Mouse (Mus musculus) WW6 (cell line): ENCODE results near the gene Pi4ka.

ENCODE experiments used
- DNase-seq: peaks from one replicate; pipeline ENCODE4 v3.0.0-alpha.2; 2013; ENCODE audit warnings: low read depth, low spot score

Gene Pi4ka

GRCm38 (mm10) chr16:17405736-17406443, at the start of gene Pi4ka, which contains the start of gene Snap29:
TSS of gene Pi4ka (minus strand) at chr16:17406314.
TSS of gene Snap29 (plus strand) at chr16:17405986.
- peak; percentile 94 for DNase-seq

DNA sequence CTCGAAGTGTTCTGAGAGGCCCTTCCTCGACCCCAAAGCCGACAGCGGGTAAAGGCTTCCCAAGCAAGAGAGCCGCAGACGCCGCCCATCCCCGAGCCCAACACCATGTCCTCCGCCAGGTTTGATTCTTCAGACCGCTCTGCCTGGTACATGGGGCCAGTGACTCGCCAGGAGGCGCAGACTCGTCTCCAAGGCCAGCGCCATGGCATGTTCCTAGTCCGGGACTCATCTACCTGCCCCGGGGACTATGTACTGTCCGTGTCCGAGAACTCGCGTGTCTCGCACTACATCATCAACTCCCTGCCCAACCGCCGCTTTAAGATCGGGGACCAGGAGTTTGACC, 46.2 kb upstream of the Pi4ka start:
- no peak for DNase-seq

- peak; percentile 94 for DNase-seq
Observed at GRCm38 (mm10) chr16:17451541-17452372, 45.6 kb upstream of the Pi4ka start, which contains the start of gene Crkl. TSS of gene Crkl (plus strand) at chr16:17451987.

DNA sequence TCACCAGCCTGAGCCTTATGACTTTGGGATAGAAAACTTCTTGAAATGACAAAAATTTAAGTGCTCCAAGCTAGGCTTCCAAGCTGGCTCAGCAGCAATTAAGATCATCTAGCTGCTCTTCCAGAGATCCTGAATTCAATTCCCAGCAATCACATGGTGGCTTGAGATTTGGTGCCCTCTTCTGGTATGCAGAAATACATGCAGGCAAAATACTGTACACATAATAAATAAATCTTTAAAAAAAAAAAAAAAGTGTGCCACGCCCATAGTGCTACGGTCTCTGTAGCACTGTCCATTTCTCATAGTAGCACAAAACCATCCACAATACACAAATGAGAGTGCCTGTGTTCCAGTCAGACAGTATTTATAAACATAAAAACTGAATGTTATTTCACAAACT, 26.5 kb upstream of the Pi4ka start:
- no peak for DNase-seq

DNA sequence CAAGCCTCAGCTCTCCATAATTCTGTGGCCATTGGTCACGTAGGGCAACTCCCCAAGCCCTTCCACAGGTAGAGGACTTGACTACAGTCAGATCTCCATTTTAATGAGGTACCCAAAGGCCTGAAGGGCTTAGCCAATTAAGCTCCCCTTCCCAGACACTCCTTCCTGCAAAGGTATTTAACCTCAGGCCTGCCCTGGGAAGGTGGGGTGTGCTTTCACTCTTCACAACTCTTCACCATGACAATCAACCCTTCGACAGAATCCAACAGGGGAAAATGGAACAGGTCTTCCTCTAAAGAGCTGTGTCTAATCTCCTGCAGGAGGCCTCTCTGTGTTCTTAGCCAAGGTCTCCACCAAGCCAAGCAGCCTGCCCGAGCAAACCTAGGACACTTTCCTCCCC, 16.9 kb upstream of the Pi4ka start:
- no peak for DNase-seq

GRCm38 (mm10) chr16:17410209-17410608, 4.1 kb upstream of the Pi4ka start:
- no peak for DNase-seq

DNA sequence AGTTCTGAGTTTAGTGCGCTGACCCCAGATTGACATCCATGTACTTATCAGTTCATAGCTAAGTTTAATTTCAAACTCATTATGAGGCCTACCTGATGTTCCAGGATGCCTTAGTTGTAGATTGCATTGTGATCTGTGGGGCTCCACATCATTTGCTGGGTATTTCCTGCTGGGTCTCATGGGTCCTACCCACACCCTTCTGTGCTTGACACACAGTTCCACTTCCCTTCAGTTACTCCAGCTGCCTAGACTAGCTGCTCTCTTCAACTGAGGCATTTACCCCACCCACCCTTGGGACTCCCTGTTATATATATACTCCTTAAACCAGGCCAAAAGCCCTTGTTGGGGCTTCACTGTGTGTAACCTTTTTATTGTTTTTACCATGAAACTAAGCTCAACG, 2.9 kb upstream of the Pi4ka start:
- DNase-seq: no peak

DNA sequence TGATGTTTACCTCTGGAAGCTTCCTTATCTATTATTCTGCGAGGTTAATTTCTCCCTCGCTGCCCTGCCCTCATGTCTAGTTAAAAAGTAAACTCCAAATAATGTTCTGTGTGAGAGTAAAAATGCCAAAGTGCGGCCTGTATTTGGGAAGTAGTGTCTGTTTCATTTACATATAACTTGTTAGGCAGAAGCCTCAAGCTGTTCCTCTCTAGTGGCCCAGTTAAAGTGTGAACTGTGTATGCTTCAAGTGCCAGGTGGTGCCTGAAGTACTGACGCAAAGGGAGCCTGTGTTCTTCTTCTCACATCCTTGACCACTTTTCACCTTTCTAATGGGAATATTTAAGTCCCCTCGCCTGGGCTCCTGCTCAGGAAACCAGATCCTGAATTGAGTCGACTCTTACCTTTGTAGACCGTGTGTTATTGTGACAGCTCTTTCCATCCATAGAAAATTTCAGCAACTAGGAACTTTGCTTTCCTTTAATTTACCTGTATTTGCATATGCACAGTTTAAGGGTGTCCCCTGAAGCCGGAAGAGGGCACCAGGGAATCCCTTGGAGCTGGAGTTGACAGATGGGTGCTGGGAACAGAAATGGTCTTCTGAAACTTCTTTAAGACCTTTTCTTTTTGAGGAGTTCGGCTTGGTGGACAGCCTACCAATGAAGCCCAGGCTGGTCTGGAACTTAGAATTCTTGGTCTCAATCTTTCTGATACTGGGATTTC, 558 bp upstream of the Pi4ka start:
- DNase-seq: no peak

- peak; percentile 34 for DNase-seq
Observed at GRCm38 (mm10) chr16:17405271-17405696, 830 bp downstream of the Pi4ka start.

- DNase-seq: no peak
Observed at GRCm38 (mm10) chr16:17402855-17403254, 3.3 kb downstream of the Pi4ka start.

GRCm38 (mm10) chr16:17392784-17393183, 13.3 kb downstream of the Pi4ka start:
- DNase-seq: no peak

- no peak for DNase-seq
Observed at GRCm38 (mm10) chr16:17383594-17384326, 22.4 kb downstream of the Pi4ka start.

GRCm38 (mm10) chr16:17382306-17382705, 23.8 kb downstream of the Pi4ka start:
- DNase-seq: no peak

GRCm38 (mm10) chr16:17358787-17359186, 47.3 kb downstream of the Pi4ka start:
- no peak for DNase-seq

DNA sequence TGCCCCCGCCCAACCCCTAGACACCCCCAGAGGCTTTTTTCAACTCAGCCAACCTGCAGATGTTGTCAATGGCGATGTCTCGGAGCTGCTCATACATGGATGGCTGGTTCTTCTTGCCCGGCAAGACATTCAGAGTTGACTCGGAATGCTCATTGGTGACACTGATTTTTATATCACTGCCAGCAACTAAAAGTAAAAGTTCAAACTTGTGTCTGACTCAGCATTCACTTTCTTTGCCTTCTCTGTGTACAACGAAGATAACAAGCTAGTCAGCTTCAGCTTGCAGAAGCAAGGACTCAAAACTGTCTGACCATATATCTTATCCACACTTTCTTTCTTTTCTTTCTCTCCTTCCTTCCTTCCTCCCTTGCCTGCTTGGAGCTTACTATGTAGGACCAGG, 50.1 kb downstream of the Pi4ka start:
- no peak for DNase-seq

- DNase-seq: no peak
Observed at GRCm38 (mm10) chr16:17346766-17347165, 59.3 kb downstream of the Pi4ka start.

GRCm38 (mm10) chr16:17345813-17346155, 60.3 kb downstream of the Pi4ka start:
- no peak for DNase-seq

DNA sequence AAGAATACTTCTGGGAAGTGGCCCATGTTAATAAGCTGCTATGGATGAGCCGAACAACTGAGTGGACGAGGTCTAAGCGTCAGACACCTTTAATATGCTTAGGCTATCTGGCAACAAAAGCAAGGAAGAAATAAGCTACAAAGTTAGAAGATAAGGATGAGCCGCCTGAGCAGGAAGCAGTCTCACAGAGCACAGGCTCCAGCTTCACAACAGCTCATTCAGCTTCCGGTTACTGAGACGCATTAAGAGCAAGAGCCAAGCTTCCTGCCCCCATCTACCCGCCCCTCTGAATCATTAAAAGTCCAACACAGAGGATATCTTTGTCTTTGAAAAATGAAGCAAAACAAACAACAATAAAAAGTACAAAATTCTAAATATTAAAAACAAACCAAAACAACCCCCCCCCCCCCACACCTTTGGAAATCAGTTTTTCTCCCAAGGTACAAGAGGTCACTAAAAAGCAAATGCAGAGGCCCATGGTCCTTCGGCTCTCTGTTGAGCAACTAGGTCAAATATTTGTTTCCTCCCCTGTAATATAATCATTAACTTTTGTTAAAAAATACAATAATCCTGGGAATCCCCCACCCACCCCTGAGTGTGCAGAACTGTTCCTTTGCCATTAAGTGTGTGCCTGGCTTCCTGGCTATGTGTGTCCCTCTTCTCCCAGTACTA, 60.8 kb downstream of the Pi4ka start:
- DNase-seq: no peak

- DNase-seq: no peak
Observed at GRCm38 (mm10) chr16:17341847-17342246, 64.3 kb downstream of the Pi4ka start.

GRCm38 (mm10) chr16:17340705-17341104, 65.4 kb downstream of the Pi4ka start:
- DNase-seq: no peak

DNA sequence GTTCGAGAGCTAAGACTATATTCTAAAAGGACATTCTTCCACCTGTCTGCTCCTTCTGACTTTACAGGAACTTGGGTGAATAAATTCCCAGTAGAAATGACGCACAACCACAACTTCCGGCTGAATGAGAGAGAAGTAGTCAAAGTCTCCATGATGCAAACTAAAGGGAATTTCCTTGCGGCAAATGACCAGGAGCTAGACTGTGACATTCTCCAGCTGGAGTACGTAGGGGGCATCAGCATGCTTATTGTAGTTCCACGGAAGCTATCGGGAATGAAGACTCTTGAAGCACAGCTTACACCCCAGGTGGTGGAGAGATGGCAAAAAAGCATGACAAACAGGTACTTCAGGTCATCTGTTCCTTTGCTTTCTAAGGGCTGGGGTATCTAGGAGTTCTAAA, 66.4 kb downstream of the Pi4ka start:
- DNase-seq: no peak
